Mouse (Mus musculus) MEL (cell line): Measurements from ENCODE around the gene Trip12.

Experiments used
- CHD2 ChIP-seq: IDR thresholded peaks from 2 replicates; pipeline ENCODE4 v1.6.1; 2011; ENCODE audit warnings: low read length, improper control_type of control experiment
- CTCF ChIP-seq, 3 experiments: IDR thresholded peaks in 2 of 3; conservative IDR thresholded peaks in 1 of 3; 2 replicates each; pipeline ENCODE4 v1.5.1; 2011 to 2012; ENCODE audit warnings: low read length in 3 of 3, low read depth in 2 of 3, mild to moderate bottlenecking in 2 of 3, improper control_type of control experiment in 1 of 3, inconsistent platforms in 1 of 3, mixed read lengths in 1 of 3, moderate library complexity in 1 of 3; ENCODE audit not compliant: control insufficient read depth in 1 of 3, insufficient read depth in 1 of 3, poor library complexity in 1 of 3, severe bottlenecking in 1 of 3
- E2F4 ChIP-seq: IDR thresholded peaks from 2 replicates; pipeline ENCODE4 v1.6.1; 2011; ENCODE audit warnings: low read depth, low read length, improper control_type of control experiment, borderline replicate concordance
- ETS1 ChIP-seq: IDR thresholded peaks from 2 replicates; pipeline ENCODE4 v1.6.1; 2012; ENCODE audit warnings: low read depth, mild to moderate bottlenecking, inconsistent platforms, low read length, improper control_type of control experiment, moderate library complexity
- GATA1 ChIP-seq: IDR thresholded peaks from 2 replicates; pipeline ENCODE4 v1.6.1; 2011; ENCODE audit warnings: low read depth, low read length, improper control_type of control experiment
- KAT2A ChIP-seq: conservative IDR thresholded peaks from 2 replicates; pipeline ENCODE4 v1.6.1; 2012; ENCODE audit warnings: low read depth, low read length, improper control_type of control experiment, inconsistent platforms
- MAX ChIP-seq: IDR thresholded peaks from 2 replicates; pipeline ENCODE4 v1.6.1; 2011; ENCODE audit warnings: low read length, improper control_type of control experiment
- MAZ ChIP-seq: IDR thresholded peaks from 2 replicates; pipeline ENCODE4 v1.6.1; 2012; ENCODE audit warnings: low read depth, mild to moderate bottlenecking, inconsistent platforms, low read length, improper control_type of control experiment
- POLR2A ChIP-seq, 2 experiments: IDR thresholded peaks; 2 replicates each; pipeline ENCODE4 v1.6.1; 2011 to 2012; ENCODE audit warnings: low read length in 2 of 2, mild to moderate bottlenecking in 2 of 2, control low read depth in 1 of 2, improper control_type of control experiment in 1 of 2, low read depth in 1 of 2, moderate library complexity in 1 of 2; ENCODE audit not compliant: control insufficient read depth in 1 of 2, insufficient read depth in 1 of 2, poor library complexity in 1 of 2
- RCOR1 ChIP-seq: IDR thresholded peaks from 2 replicates; pipeline ENCODE4 v1.6.1; 2012; ENCODE audit warnings: low read depth, mild to moderate bottlenecking, inconsistent platforms, low read length, improper control_type of control experiment
- TAL1 ChIP-seq: IDR thresholded peaks from 2 replicates; pipeline ENCODE4 v1.6.1; 2012; ENCODE audit warnings: mild to moderate bottlenecking, inconsistent platforms, low read length, moderate library complexity, mixed read lengths
- UBTF ChIP-seq: IDR thresholded peaks from 2 replicates; pipeline ENCODE4 v1.6.1; 2012; ENCODE audit warnings: low read depth, mild to moderate bottlenecking, inconsistent platforms, low read length, improper control_type of control experiment, moderate library complexity, borderline replicate concordance; ENCODE audit not compliant: insufficient read depth
- USF1 ChIP-seq: IDR thresholded peaks from 2 replicates; pipeline ENCODE4 v1.6.1; 2014; ENCODE audit warnings: low read depth, mild to moderate bottlenecking, inconsistent platforms, low read length, improper control_type of control experiment, moderate library complexity

DNA sequence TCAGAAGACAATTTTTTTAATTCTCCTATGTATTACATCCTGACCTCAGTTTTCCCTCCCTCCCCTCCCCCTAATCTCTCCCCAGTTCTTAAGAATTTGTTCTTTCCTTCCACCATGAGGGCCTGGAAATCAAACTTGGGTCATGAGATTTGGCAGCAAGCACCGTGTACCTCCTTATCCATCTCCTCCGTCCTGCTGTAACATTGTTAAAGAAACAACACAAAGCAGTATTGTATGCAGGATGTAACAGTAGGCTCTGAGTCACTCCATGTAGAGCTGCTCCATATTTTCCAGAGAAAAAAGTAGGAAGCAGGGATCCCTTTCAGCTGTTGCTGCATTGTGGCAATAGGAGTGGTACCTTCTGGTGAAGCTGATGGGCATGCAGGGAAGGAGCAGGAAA lies 15.4 kb upstream of the Trip12 start:
- TF ChIP-seq TAL1 (no peak), CTCF (IDR thresholded peaks at IDR 0.05 in 2 of 3, conservative IDR thresholded peaks at IDR 0.05 in 1 of 3; ENCODE audit: control insufficient read depth in 1 of 3, insufficient read depth in 1 of 3, low read depth in 2 of 3, low read length in 3 of 3, poor library complexity in 1 of 3, severe bottlenecking in 1 of 3) (no peak), MAX (no peak), ETS1 (no peak), POLR2A (IDR thresholded peaks at IDR 0.05; ENCODE audit: control insufficient read depth in 1 of 2, insufficient read depth in 1 of 2, low read depth in 1 of 2, low read length in 2 of 2, poor library complexity in 1 of 2) (no peak), CHD2 (no peak), MAZ (no peak), KAT2A (no peak), RCOR1 (no peak), GATA1 (no peak), E2F4 (no peak), USF1 (no peak), UBTF (no peak)
